Mouse (Mus musculus): ENCODE results near the gene Syna. TPM values are rescaled to one million over a fixed set of nuclear protein-coding genes. Genes with fewer than 3 reads are reported as not detected.

Gene Syna
- total and polyA plus RNA-seq, 2 experiments from 2014 or later: 0.97 TPM; not detected in 1

- no peak overlapping the region for H3K4me2 ChIP-seq (ENCODE audit: low read depth)
- ATAC-seq (no peak), DNase-seq (no peak)
- H3K9me3 ChIP-seq (ENCODE audit: low read length): no peaks in the 10 kb centered on the region
- no peak overlapping the region for H3K9ac ChIP-seq
- WGBS: 57% methylated on average over 8 of the region's 8 CpGs
- no peak overlapping the region for H3K27ac ChIP-seq (ENCODE audit: low read depth, low read length)
- TF ChIP-seq CTCF (IDR thresholded peaks at IDR 0.05; ENCODE audit: low read depth): no peak
- H3K36me3 ChIP-seq (ENCODE audit: insufficient read depth): no peaks in the 10 kb centered on the region
- no peaks in the 10 kb centered on the region for H3K27me3 ChIP-seq (ENCODE audit: insufficient read depth, low read length)
- no peak overlapping the region for H3K4me3 ChIP-seq (ENCODE audit: low read depth, low read length)
- peaks cover 8% of the 10 kb centered on the region; the same call in 1 of the 2 replicates for H3K4me1 ChIP-seq (ENCODE audit: insufficient read depth)
Measured at GRCm38 (mm10) chr5:134568964-134569491, 9.1 kb upstream of the Syna start.

- Histone ChIP-seq H3K9me3 (ENCODE audit: low read length) (no peaks in the 10 kb centered on the region), H3K4me3 (ENCODE audit: low read depth, low read length) (no peak overlapping the region), H3K9ac (no peak overlapping the region), H3K27ac (ENCODE audit: low read depth, low read length) (no peak overlapping the region), H3K36me3 (ENCODE audit: insufficient read depth) (no peaks in the 10 kb centered on the region), H3K27me3 (ENCODE audit: insufficient read depth, low read length) (no peaks in the 10 kb centered on the region), H3K4me2 (ENCODE audit: low read depth) (no peak overlapping the region), H3K4me1 (ENCODE audit: insufficient read depth) (peaks cover 8% of the 10 kb centered on the region; the same call in 1 of the 2 replicates)
- DNase-seq (no peak), ATAC-seq (no peak)
- 73% methylated on average over 3 of the region's 3 CpGs for WGBS
- TF ChIP-seq CTCF (IDR thresholded peaks at IDR 0.05; ENCODE audit: low read depth): no peak
Measured at GRCm38 (mm10) chr5:134568030-134568429, 8.1 kb upstream of the Syna start.

- ATAC-seq (no peak), DNase-seq (no peak)
- H3K4me3 ChIP-seq (ENCODE audit: low read depth, low read length): no peak overlapping the region
- no peak overlapping the region for H3K27ac ChIP-seq (ENCODE audit: low read depth, low read length)
- H3K4me2 ChIP-seq (ENCODE audit: low read depth): no peak overlapping the region
- H3K9me3 ChIP-seq (ENCODE audit: low read length): no peaks in the 10 kb centered on the region
- H3K4me1 ChIP-seq (ENCODE audit: insufficient read depth): peaks cover 6% of the 10 kb centered on the region; the same call in 1 of the 2 replicates
- 92% methylated on average over 4 of the region's 4 CpGs for WGBS
- H3K9ac ChIP-seq: no peak overlapping the region
- no peak for TF ChIP-seq CTCF (IDR thresholded peaks at IDR 0.05; ENCODE audit: low read depth)
- H3K27me3 ChIP-seq (ENCODE audit: insufficient read depth, low read length): no peaks in the 10 kb centered on the region
- no peaks in the 10 kb centered on the region for H3K36me3 ChIP-seq (ENCODE audit: insufficient read depth)
Measured at GRCm38 (mm10) chr5:134567445-134567844, 7.5 kb upstream of the Syna start.

GRCm38 (mm10) chr5:134565696-134566095, 5.7 kb upstream of the Syna start:
- 91% methylated on average over 6 of the region's 6 CpGs for WGBS
- Histone ChIP-seq H3K4me3 (ENCODE audit: low read depth, low read length) (no peak overlapping the region), H3K27me3 (ENCODE audit: insufficient read depth, low read length) (no peaks in the 10 kb centered on the region), H3K36me3 (ENCODE audit: insufficient read depth) (no peaks in the 10 kb centered on the region), H3K27ac (ENCODE audit: low read depth, low read length) (no peak overlapping the region), H3K9me3 (ENCODE audit: low read length) (no peaks in the 10 kb centered on the region), H3K4me1 (ENCODE audit: insufficient read depth) (no peaks in the 10 kb centered on the region), H3K9ac (no peak overlapping the region), H3K4me2 (ENCODE audit: low read depth) (no peak overlapping the region)
- DNase-seq (no peak), ATAC-seq (no peak)
- no peak for TF ChIP-seq CTCF (IDR thresholded peaks at IDR 0.05; ENCODE audit: low read depth)

- Histone ChIP-seq H3K4me1 (ENCODE audit: insufficient read depth) (no peaks in the 10 kb centered on the region), H3K9me3 (ENCODE audit: low read length) (no peaks in the 10 kb centered on the region), H3K4me2 (ENCODE audit: low read depth) (no peak overlapping the region), H3K27me3 (ENCODE audit: insufficient read depth, low read length) (no peaks in the 10 kb centered on the region), H3K27ac (ENCODE audit: low read depth, low read length) (no peak overlapping the region), H3K36me3 (ENCODE audit: insufficient read depth) (no peaks in the 10 kb centered on the region), H3K9ac (no peak overlapping the region), H3K4me3 (ENCODE audit: low read depth, low read length) (no peak overlapping the region)
- TF ChIP-seq CTCF (IDR thresholded peaks at IDR 0.05; ENCODE audit: low read depth): no peak
- no peak for DNase-seq
- 83% methylated on average over 2 of the region's 2 CpGs for WGBS
- ATAC-seq: no peak
Measured at GRCm38 (mm10) chr5:134564272-134564671, 4.3 kb upstream of the Syna start.

DNA sequence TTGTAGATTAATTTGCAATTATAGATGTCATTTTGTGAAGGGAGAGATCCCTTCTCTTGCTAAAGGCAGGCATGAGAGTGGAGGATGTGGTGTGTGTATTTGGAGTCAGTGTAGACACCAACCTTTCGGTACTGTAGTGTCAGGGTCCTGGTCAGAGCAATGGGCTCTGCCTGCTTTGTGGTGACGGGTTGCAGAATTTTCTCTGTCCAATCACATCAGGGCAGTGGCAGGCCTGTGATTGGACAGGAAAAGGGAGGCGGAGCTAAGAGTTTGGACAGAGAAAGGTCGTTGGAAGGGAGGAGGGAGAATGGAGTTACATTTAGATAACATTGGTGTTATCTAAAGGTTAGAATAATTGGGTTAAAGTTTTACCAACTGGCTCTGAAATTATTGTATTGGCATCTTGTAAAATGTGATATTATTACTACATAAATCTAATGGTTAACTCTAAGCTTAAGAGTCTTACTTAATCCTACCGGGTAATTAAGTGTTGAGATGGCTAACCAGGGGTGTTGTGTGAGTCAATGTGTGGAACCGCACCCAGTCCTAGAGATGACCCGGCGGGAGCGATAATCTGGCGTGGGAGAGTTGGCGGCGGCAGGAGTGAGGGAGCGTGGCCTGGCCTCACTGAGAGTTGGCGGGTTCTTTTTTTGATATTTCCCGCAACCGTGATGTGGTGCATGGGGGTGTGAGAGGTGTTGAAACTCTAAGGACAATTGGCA, 640 bp upstream of the Syna start:
- DNase-seq (no peak), ATAC-seq (no peak)
- no peak overlapping the region for H3K27ac ChIP-seq (ENCODE audit: low read depth, low read length)
- H3K4me3 ChIP-seq (ENCODE audit: low read depth, low read length): no peak overlapping the region
- no peaks in the 10 kb centered on the region for H3K27me3 ChIP-seq (ENCODE audit: insufficient read depth, low read length)
- no peak for TF ChIP-seq CTCF (IDR thresholded peaks at IDR 0.05; ENCODE audit: low read depth)
- no peaks in the 10 kb centered on the region for H3K36me3 ChIP-seq (ENCODE audit: insufficient read depth)
- H3K4me1 ChIP-seq (ENCODE audit: insufficient read depth): no peaks in the 10 kb centered on the region
- no peaks in the 10 kb centered on the region for H3K9me3 ChIP-seq (ENCODE audit: low read length)
- no peak overlapping the region for H3K4me2 ChIP-seq (ENCODE audit: low read depth)
- no peak overlapping the region for H3K9ac ChIP-seq
- 82% methylated on average over 16 of the region's 16 CpGs for WGBS

GRCm38 (mm10) chr5:134555463-134556164, 4.4 kb downstream of the Syna start:
- TF ChIP-seq CTCF (IDR thresholded peaks at IDR 0.05; ENCODE audit: low read depth): no peak
- 0 out of 2 replicates have a peak overlapping the region, but pooled peaks have one; percentile 15 for H3K27ac ChIP-seq (ENCODE audit: low read depth, low read length)

More at GRCm38 (mm10) chr5:134555463-134556164, 4.4 kb downstream of the Syna start:
- DNase-seq (peak; percentile 73), ATAC-seq (no peak)
- H3K36me3 ChIP-seq (ENCODE audit: insufficient read depth): no peaks in the 10 kb centered on the region
- no peak overlapping the region for H3K9ac ChIP-seq
- H3K4me1 ChIP-seq (ENCODE audit: insufficient read depth): peaks cover 5% of the 10 kb centered on the region; the same call in 1 of the 2 replicates
- no peaks in the 10 kb centered on the region for H3K9me3 ChIP-seq (ENCODE audit: low read length)
- H3K4me3 ChIP-seq (ENCODE audit: low read depth, low read length): no peak overlapping the region
- 14% methylated on average over 20 of the region's 20 CpGs for WGBS
- H3K27me3 ChIP-seq (ENCODE audit: insufficient read depth, low read length): no peaks in the 10 kb centered on the region
- H3K4me2 ChIP-seq (ENCODE audit: low read depth): peak overlapping the region; percentile 23; the same call in 1 of the 2 replicates

Data from forebrain, postnatal 0 days (tissue).